Mouse (Mus musculus): Measurements from ENCODE around the gene Casp9. TPM values are rescaled to one million over a fixed set of nuclear protein-coding genes. Genes with fewer than 3 reads are reported as not detected.
"Not testable (repeated sequence)": the region's sequence is repeated elsewhere in the genome, so short reads cannot be mapped to it uniquely, and the experiment has no call there.

Gene Casp9
- polyA plus RNA-seq, 1 experiment from 2014 or later, result 25.5 TPM

- H3K4me3 ChIP-seq, result no peak overlapping the region
- peaks cover 78% of the 10 kb centered on the region for H3K36me3 ChIP-seq
- no peaks in the 10 kb centered on the region for H3K9me3 ChIP-seq
- no peak overlapping the region for H3K27ac ChIP-seq
- no peaks in the 10 kb centered on the region for H3K27me3 ChIP-seq (ENCODE audit: insufficient read depth, poor library complexity, severe bottlenecking)
- WGBS, result 92% methylated on average over 12 of the region's 12 CpGs
- DNase-seq (ENCODE audit: low spot score), result no peak
- no peaks in the 10 kb centered on the region for H3K4me1 ChIP-seq (replicated peaks)
Observed at GRCm38 (mm10) chr4:141763476-141763875, 29.9 kb upstream of the Casp9 start.

- no peaks in the 10 kb centered on the region for H3K4me1 ChIP-seq (replicated peaks)
- 94% methylated on average over 3 of the region's 3 CpGs for WGBS
- no peak overlapping the region for H3K4me3 ChIP-seq
- no peak overlapping the region for H3K27ac ChIP-seq
- no peak for DNase-seq (ENCODE audit: low spot score)
- H3K27me3 ChIP-seq (ENCODE audit: insufficient read depth, poor library complexity, severe bottlenecking), result no peaks in the 10 kb centered on the region
- peaks cover 93% of the 10 kb centered on the region for H3K36me3 ChIP-seq
- H3K9me3 ChIP-seq, result no peaks in the 10 kb centered on the region
Observed at GRCm38 (mm10) chr4:141765008-141765407, 28.4 kb upstream of the Casp9 start.

GRCm38 (mm10) chr4:141766316-141766667 lies 27.1 kb upstream of the Casp9 start:
- H3K27me3 ChIP-seq (ENCODE audit: insufficient read depth, poor library complexity, severe bottlenecking), result no peaks in the 10 kb centered on the region
- H3K36me3 ChIP-seq, result peaks cover 96% of the 10 kb centered on the region
- no peak overlapping the region for H3K27ac ChIP-seq
- no peak overlapping the region for H3K4me3 ChIP-seq
- WGBS, result 92% methylated on average over 8 of the region's 8 CpGs
- H3K4me1 ChIP-seq (replicated peaks), result no peaks in the 10 kb centered on the region
- no peaks in the 10 kb centered on the region for H3K9me3 ChIP-seq
- no peak for DNase-seq (ENCODE audit: low spot score)

- H3K36me3 ChIP-seq, result peaks cover 96% of the 10 kb centered on the region
- no peaks in the 10 kb centered on the region for H3K4me1 ChIP-seq (replicated peaks)
- WGBS, result 85% methylated on average over 19 of the region's 19 CpGs
- no peak overlapping the region for H3K27ac ChIP-seq
- H3K4me3 ChIP-seq, result no peak overlapping the region
- H3K9me3 ChIP-seq, result no peaks in the 10 kb centered on the region
- no peak for DNase-seq (ENCODE audit: low spot score)
- no peaks in the 10 kb centered on the region for H3K27me3 ChIP-seq (ENCODE audit: insufficient read depth, poor library complexity, severe bottlenecking)
Observed at GRCm38 (mm10) chr4:141766668-141767352, 26.6 kb upstream of the Casp9 start.

- WGBS, result 77% methylated on average over 19 of the region's 19 CpGs
- Histone ChIP-seq H3K27me3 (ENCODE audit: insufficient read depth, poor library complexity, severe bottlenecking) (no peaks in the 10 kb centered on the region), H3K27ac (no peak overlapping the region), H3K36me3 (peaks cover 96% of the 10 kb centered on the region), H3K4me3 (no peak overlapping the region), H3K9me3 (no peaks in the 10 kb centered on the region), H3K4me1 (replicated peaks) (no peaks in the 10 kb centered on the region)
- no peak for DNase-seq (ENCODE audit: low spot score)
Observed at GRCm38 (mm10) chr4:141767353-141768036, 25.9 kb upstream of the Casp9 start.

GRCm38 (mm10) chr4:141769501-141770160 lies 23.8 kb upstream of the Casp9 start:
- H3K36me3 ChIP-seq, result peaks cover 96% of the 10 kb centered on the region
- 95% methylated on average over 8 of the region's 8 CpGs for WGBS
- H3K9me3 ChIP-seq, result no peaks in the 10 kb centered on the region
- no peaks in the 10 kb centered on the region for H3K4me1 ChIP-seq (replicated peaks)
- DNase-seq (ENCODE audit: low spot score), result no peak
- no peak overlapping the region for H3K27ac ChIP-seq
- H3K27me3 ChIP-seq (ENCODE audit: insufficient read depth, poor library complexity, severe bottlenecking), result no peaks in the 10 kb centered on the region
- no peak overlapping the region for H3K4me3 ChIP-seq

- Histone ChIP-seq H3K4me1 (replicated peaks) (no peaks in the 10 kb centered on the region), H3K9me3 (no peaks in the 10 kb centered on the region), H3K27ac (no peak overlapping the region), H3K27me3 (ENCODE audit: insufficient read depth, poor library complexity, severe bottlenecking) (no peaks in the 10 kb centered on the region), H3K4me3 (no peak overlapping the region), H3K36me3 (peaks cover 100% of the 10 kb centered on the region)
- DNase-seq (ENCODE audit: low spot score), result no peak
- 92% methylated on average over 8 of the region's 8 CpGs for WGBS
Observed at GRCm38 (mm10) chr4:141771823-141772222, 21.6 kb upstream of the Casp9 start.

- not testable (repeated sequence) for DNase-seq (ENCODE audit: low spot score); H3K9me3 ChIP-seq; H3K4me3 ChIP-seq; H3K4me1 ChIP-seq (replicated peaks); H3K27me3 ChIP-seq (ENCODE audit: insufficient read depth, poor library complexity, severe bottlenecking); H3K27ac ChIP-seq
- WGBS, result 86% methylated on average over 4 of the region's 4 CpGs
- peaks cover 100% of the 10 kb centered on the region for H3K36me3 ChIP-seq
Observed at GRCm38 (mm10) chr4:141773019-141773418, 20.4 kb upstream of the Casp9 start.

GRCm38 (mm10) chr4:141779828-141780227 lies 13.6 kb upstream of the Casp9 start:
- no peak overlapping the region for H3K27ac ChIP-seq
- H3K27me3 ChIP-seq (ENCODE audit: insufficient read depth, poor library complexity, severe bottlenecking), result no peaks in the 10 kb centered on the region
- peaks cover 100% of the 10 kb centered on the region for H3K36me3 ChIP-seq
- no peaks in the 10 kb centered on the region for H3K9me3 ChIP-seq
- no peak overlapping the region for H3K4me3 ChIP-seq
- no peaks in the 10 kb centered on the region for H3K4me1 ChIP-seq (replicated peaks)
- 94% methylated on average over 8 of the region's 8 CpGs for WGBS
- DNase-seq (ENCODE audit: low spot score), result no peak

- Histone ChIP-seq H3K9me3 (no peaks in the 10 kb centered on the region), H3K36me3 (peaks cover 100% of the 10 kb centered on the region), H3K27ac (no peak overlapping the region), H3K27me3 (ENCODE audit: insufficient read depth, poor library complexity, severe bottlenecking) (no peaks in the 10 kb centered on the region), H3K4me1 (replicated peaks) (no peaks in the 10 kb centered on the region), H3K4me3 (no peak overlapping the region)
- DNase-seq (ENCODE audit: low spot score), result no peak
- WGBS, result 96% methylated on average over 8 of the region's 8 CpGs
Observed at GRCm38 (mm10) chr4:141781201-141781985, 12.0 kb upstream of the Casp9 start.

- WGBS, result 90% methylated on average over 5 of the region's 5 CpGs
- DNase-seq (ENCODE audit: low spot score), result no peak
- Histone ChIP-seq H3K4me1 (replicated peaks) (peaks cover 5% of the 10 kb centered on the region), H3K27me3 (ENCODE audit: insufficient read depth, poor library complexity, severe bottlenecking) (no peaks in the 10 kb centered on the region), H3K4me3 (no peak overlapping the region), H3K36me3 (peaks cover 82% of the 10 kb centered on the region), H3K27ac (no peak overlapping the region), H3K9me3 (no peaks in the 10 kb centered on the region)
Observed at GRCm38 (mm10) chr4:141784835-141785234, 8.6 kb upstream of the Casp9 start.

GRCm38 (mm10) chr4:141786141-141786540 lies 7.3 kb upstream of the Casp9 start:
- DNase-seq (ENCODE audit: low spot score), result no peak
- no peaks in the 10 kb centered on the region for H3K9me3 ChIP-seq
- no peaks in the 10 kb centered on the region for H3K27me3 ChIP-seq (ENCODE audit: insufficient read depth, poor library complexity, severe bottlenecking)
- no peak overlapping the region for H3K4me3 ChIP-seq
- H3K27ac ChIP-seq, result no peak overlapping the region
- WGBS, result 91% methylated on average over 13 of the region's 13 CpGs
- H3K4me1 ChIP-seq (replicated peaks), result peaks cover 12% of the 10 kb centered on the region
- H3K36me3 ChIP-seq, result peaks cover 69% of the 10 kb centered on the region
